Mouse (Mus musculus): ENCODE results near the gene Polr2l.

The Polr2l gene

DNA sequence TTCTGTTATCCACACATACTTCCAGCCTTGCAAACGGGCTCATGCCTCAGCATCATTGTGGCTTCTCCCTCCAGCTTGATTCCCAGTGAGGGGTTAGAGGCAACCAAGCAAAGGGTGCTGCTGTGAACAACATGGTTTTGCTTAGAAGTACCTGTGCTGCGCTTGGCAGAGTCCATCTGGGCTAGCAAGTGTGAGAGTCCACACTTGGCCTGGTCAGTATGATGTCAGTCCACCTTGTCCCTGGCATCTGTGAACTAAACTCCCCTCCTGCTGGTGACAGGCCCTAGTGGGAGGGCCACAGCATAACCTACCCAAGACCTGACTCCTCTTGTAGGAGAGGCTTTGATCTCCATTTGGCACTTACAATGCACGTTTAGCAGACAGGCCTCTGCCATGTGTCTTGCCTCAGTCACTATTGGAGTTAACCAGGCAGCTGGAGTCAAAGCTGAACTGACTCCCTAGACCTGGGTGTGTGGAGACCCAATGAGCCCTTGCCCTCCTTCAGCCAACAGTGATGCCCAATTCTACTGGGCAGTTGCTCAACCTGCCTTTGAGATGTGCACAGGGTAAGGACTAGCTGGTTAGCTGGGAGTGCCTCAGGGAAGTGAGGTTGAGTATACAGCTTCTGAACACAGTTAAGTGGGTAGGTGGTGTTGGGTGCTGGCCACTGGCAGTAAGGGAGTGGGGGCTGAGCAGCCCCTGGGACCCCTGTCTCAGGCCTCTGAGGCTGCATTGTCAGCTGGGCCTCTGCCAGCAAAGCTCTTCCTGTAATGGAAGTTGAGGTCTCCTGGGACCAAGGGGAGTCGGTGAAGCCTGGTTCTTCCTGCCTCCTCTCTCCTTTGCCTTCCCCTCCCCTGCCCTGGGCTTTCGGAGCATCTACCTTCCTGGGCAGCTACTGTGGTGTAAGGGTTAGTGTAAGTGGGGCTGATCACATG, 9.5 kb upstream of the Polr2l start:
- no peak for DNase-seq (ENCODE audit: low spot score in 2 of 2)

DNA sequence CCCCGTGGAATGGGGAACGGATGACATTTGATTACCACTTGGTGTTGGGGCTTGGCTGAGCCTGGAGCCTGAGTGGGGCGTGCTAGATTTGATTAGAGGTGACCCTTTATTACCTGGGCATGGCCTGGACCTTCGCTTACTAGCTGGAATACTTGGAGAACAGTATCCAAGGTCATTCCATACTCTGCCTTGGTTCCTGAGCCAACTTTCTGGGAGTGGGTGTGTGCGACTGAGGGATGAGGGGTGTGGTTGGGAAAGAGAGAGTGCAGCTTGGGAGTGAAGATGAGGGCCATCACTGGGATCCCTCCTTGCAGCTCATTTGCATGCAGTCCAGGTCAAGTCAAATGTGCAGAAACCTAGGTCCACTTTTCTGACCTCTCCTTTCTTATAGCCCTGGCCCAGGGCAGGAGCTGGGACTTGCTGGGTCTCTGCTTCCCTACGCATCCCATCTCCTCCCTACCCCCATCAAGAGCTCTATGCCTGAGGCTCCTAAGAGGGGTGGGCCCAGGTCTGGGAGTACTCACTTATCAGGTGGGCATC, 8.3 kb upstream of the Polr2l start:
- no peak for DNase-seq (ENCODE audit: low spot score in 2 of 2)

DNA sequence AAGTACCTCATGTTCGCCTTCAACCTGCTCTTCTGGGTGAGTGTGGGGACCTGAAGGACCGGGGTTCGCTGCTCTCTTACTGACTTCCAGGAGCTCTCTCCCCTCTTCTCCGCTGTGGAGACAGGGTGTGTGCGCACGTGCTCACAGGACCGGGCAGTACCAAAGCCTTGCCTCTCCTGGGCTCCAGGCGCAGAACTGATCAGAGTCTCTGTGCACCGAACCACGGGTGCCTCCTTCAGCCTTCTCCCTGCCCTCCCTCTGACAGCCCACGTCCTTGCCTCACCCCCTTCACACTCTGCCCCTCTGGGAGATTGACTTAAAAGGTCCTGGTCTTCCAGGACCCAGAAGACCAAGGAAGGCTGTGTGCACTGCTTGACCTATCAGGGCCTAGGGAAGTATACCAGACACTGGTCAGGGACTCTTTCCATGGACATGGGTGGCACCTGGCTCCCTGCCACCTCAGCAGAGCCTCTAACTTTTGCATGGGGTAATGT, 7.6 kb upstream of the Polr2l start:
- no peak for DNase-seq (ENCODE audit: low spot score in 2 of 2)

DNA sequence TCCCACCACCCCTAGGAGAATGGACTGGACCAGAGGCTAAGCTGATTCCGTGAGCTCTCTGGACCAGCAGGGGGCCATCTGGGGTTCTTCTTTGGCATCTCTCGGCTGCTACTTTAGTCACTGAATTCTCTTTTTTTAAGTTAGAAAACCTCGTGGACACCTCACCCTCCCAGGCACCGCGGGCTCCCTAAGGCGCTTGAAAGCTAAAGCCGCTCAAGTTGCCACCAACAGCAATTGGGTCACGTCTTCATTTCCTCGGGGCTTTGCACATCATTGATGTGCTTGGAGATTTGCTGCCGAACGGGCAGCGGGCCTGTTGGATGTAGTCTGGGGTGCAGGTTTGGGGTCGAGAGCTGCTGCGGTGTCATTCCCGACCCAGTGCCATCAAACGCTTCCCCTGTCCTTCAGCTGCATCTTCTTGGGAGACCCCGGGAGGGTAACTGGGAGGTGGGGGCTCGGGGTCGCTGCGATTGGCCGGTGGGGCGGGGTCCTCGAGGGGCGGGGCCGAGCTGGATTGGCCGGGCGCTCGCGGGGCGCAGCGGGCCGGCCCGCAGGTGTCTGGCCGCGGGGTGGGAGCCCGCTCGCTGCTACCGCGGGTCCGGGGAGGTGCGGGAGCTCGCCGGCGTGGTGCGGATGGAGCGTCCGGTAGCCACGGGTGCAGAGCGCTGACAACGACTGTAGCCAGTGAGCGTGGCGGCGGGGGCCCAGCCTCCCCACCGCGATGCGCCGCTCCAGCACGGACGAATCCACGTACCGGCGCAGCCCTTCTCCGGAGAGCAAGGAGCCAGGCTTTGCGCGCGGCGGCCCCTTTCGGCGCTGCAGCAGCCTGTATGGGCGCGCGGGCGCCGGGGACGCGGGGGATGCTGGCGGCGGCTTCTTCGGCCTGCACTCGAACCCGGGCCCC, 6.8 kb upstream of the Polr2l start:
- DNase-seq (ENCODE audit: low spot score in 2 of 2), result peak; percentile 75

- peak; percentile 76 to 86 for DNase-seq (ENCODE audit: low spot score in 2 of 2)
These were observed 6.0 kb upstream of the Polr2l start for GRCm38 (mm10) chr7:141480842-141481497.

GRCm38 (mm10) chr7:141478270-141478748, 3.4 kb upstream of the Polr2l start:
- no peak for DNase-seq (ENCODE audit: low spot score in 2 of 2)

DNA sequence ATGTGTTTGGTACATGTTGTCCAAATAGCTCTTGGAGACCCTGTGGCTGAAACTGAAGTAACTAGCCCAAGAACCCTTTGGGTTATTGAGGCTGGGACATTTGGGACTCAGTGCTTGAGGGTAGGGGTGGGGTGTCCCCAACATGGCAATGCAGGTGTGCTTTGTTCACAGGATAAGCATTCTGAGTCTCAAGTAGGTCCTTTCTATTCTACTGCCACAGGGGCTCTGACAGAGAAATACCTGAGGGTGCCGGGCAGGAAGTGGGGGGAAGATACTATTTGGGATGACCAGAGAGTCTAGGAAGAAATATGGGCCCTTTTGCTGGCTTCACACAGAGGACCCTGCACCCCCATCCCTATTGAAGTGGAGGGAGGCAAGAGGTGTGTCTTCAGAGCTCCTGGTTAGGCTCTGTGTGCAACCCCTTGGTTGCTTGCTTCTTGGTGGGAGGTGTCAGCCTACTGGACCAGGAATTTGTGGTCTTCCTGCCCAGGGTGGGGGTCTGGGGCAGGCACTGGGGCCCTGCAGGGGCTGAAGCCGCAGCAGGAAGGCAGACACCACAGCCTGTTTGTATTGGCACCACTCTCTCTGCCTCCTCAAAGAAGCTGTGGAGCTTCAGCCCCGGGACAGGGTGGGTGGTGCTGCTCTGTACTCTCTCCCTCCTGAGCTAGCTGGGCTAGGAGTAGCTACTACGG, 2.8 kb upstream of the Polr2l start:
- no peak for DNase-seq (ENCODE audit: low spot score in 2 of 2)

- DNase-seq (ENCODE audit: low spot score in 2 of 2), result no peak
These were observed 2.0 kb upstream of the Polr2l start for GRCm38 (mm10) chr7:141476981-141477370.

DNA sequence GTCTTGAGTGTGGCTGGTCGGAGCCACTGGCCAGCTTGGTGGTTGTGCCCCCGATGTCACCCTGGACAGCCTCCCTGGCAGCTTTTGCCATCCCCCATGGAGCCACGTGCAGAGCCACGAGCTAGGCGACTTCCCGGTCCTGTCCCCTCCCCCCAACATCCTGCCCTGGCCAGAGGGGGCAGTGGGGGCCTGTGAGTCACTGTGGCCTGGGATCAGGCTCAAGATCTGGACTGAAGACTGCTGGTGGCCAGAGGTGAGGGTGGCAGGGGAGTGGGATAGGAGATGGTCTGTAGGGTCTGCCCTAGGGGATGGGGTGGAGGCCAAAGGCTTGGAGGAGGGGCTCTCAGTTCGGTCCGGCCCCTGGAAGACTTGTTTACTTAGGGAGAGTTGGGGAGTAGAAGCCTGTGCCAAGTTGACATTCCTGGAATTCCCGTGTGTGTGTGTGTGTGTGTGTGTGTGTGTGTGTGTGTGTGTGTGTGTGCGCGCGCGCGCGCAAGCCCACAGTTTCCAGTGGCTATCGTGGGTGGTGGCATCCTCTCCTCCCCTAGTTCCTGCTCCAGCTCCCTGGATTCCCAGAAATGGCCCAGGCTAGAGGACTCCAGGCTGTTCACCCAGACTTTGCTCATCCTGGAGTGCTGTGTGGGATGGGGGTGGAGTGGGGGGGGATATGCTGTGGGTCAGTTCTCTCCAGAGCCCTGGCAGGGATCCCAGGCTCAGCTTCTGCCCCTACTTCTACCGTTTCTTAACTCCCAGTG, 1.5 kb upstream of the Polr2l start:
- peak; percentile 69 to 76 for DNase-seq (ENCODE audit: low spot score in 2 of 2)

DNA sequence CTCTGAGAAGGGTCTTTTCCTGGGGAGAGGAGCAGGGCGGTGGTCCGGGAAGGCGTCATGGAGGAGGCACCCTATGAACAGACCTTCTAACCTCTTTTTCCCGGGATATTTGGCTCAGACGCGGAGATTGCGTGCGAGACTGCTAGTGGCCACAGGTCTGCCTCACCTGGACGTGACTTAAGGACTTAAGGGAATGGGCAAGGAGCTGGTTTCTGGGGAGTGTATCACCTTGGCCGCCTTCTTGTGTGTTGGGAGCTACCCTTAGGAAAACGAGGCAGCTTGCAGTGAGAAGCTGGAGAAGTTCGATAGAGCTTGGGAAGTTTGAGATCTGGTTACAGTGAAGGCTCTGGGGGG, 850 bp upstream of the Polr2l start:
- peak in 1 of 2 experiments; percentile 40 for DNase-seq (ENCODE audit: low spot score in 2 of 2)

GRCm38 (mm10) chr7:141474160-141474559, 772 bp downstream of the Polr2l start:
- DNase-seq (ENCODE audit: low spot score in 2 of 2), result no peak

GRCm38 (mm10) chr7:141472763-141473162, 2.2 kb downstream of the Polr2l start:
- DNase-seq (ENCODE audit: low spot score in 2 of 2), result no peak

GRCm38 (mm10) chr7:141472226-141472625, 2.7 kb downstream of the Polr2l start:
- DNase-seq (ENCODE audit: low spot score in 2 of 2), result no peak

- no peak for DNase-seq (ENCODE audit: low spot score in 2 of 2)
These were observed 3.7 kb downstream of the Polr2l start for GRCm38 (mm10) chr7:141471236-141471635.

DNA sequence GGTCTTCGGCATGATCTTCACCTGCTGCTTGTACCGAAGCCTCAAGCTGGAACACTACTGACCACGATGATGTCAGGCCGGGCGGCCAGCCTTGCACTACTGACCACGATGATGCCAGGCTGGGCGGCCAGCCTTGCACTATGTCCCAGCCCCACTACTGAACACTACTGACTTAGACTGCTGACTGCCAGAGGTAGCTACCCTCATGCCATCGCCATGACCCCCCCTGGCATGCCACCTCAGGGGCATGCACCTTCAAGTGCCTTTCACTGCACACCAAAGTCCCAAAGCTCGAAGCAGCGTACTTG, 4.3 kb downstream of the Polr2l start:
- DNase-seq (ENCODE audit: low spot score in 2 of 2), result no peak

DNA sequence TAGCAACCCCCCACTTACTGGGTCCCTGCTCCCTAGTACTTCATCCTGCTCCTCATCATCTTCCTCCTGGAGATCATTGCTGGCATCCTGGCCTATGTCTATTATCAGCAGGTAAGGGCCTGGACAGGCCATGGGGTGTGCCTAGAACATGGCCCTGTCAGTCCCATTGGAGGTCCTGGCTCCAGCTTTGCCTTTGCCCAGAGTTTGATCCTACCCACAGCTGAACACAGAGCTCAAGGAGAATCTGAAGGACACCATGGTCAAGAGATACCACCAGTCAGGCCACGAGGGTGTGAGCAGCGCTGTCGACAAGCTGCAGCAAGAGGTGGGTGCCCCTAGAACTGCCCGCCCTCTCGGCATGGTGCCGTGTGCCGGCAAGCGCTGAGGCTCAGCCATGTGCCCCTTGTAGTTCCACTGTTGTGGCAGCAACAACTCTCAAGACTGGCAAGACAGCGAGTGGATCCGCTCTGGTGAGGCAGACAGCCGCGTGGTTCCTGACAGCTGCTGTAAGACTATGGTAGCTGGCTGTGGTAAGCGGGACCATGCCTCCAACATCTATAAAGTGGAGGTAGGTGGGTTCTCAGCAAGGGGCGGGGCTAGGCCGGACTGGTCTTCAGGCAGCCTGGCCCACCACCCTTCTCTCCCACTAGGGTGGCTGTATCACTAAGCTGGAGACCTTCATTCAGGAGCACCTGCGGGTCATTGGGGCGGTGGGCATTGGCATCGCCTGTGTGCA, 4.9 kb downstream of the Polr2l start:
- peak in 1 of 2 experiments; percentile 44 for DNase-seq (ENCODE audit: low spot score in 2 of 2)

GRCm38 (mm10) chr7:141469352-141469751, 5.6 kb downstream of the Polr2l start:
- DNase-seq (ENCODE audit: low spot score in 2 of 2), result peak in 1 of 2 experiments; percentile 45

- DNase-seq (ENCODE audit: low spot score in 2 of 2), result peak; percentile 72 to 84
These were observed 6.3 kb downstream of the Polr2l start for GRCm38 (mm10) chr7:141468522-141469211.

GRCm38 (mm10) chr7:141468164-141468521, 6.8 kb downstream of the Polr2l start:
- peak in 1 of 2 experiments; percentile 34 for DNase-seq (ENCODE audit: low spot score in 2 of 2)
